Mouse (Mus musculus): ENCODE data around the gene Car12. TPM values are rescaled to one million over a fixed set of nuclear protein-coding genes. Genes with fewer than 3 reads are reported as not detected.

Car12 gene
- total RNA-seq, 1 experiment: 2.1 TPM

DNA sequence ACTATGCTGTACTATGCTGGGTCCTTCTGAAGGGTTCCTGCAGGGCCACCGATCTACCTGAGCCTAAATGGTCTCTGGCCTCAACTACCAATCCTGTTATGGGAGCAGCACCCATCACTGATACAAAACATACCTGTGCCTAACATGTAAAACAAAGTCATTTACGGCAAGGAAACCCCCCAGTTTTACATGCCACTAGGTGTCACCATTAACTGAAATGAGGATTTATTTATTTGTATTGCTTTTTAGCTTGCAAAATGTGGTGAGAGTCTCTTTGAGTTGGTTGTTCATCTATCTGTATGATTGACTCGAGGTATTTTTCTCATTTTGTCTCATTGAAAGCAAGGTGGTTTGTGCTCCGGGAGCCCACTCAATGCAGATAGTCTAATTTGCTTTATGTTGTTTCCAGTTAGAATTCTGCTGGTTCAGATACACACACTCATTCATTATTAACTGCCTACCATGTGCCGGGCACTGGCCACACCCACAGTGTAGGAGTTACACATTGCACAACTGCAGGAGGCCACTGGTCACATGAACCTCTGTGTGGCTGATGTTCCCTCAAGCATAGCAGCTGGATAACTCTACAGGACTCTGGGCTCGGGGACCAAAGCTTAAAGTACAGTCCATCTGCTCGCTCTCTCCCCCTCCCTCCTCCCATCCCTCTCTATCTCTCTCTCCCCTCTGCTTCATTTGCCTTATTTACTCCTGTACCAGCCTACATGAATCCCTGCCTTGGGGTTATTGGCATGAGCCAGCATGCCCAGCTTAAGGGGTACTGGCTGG is 15.9 kb upstream of the Car12 start:
- in situ Hi-C loops (cut with MboI; ENCODE audit: low sequenced_read_pairs in 2 of 2, unreplicated experiment in 2 of 2): no loop called here
- no peak for DNase-seq (ENCODE audit: low read depth, low spot score)
- TF ChIP-seq ZC3H11A (IDR thresholded peaks at IDR 0.05; ENCODE audit: borderline replicate concordance, low read depth, low read length) (no peak), HCFC1 (IDR thresholded peaks at IDR 0.05; ENCODE audit: borderline replicate concordance, insufficient read depth, low read length) (no peak), CHD2 (IDR thresholded peaks at IDR 0.05; ENCODE audit: low read depth, low read length) (no peak), ZNF384 (IDR thresholded peaks at IDR 0.05; ENCODE audit: low read depth, low read length) (no peak), MAFK (IDR thresholded peaks at IDR 0.05; ENCODE audit: insufficient read depth, low read depth, low read length) (no peak)
- no peaks in the 10 kb centered on the region for H3K36me3 ChIP-seq (ENCODE audit: control insufficient read depth, insufficient read depth, low read length, poor library complexity, severe bottlenecking)
- no peak overlapping the region for H3K9ac ChIP-seq (ENCODE audit: insufficient read depth, low read depth, low read length, poor library complexity, severe bottlenecking)
- no peaks in the 10 kb centered on the region for H3K9me3 ChIP-seq (ENCODE audit: control insufficient read depth, insufficient read depth, low read depth, low read length)
- peaks cover 5 to 6% of the 10 kb centered on the region in 2 experiments; a peak in 2 of 4 replicates for H3K4me1 ChIP-seq (ENCODE audit: control insufficient read depth in 2 of 2, insufficient read depth in 2 of 2, low read length in 2 of 2, poor library complexity in 1 of 2)
- H3K4me3 ChIP-seq (ENCODE audit: insufficient read depth in 1 of 2, low read depth in 1 of 2, low read length in 2 of 2, poor library complexity in 1 of 2, severe bottlenecking in 1 of 2): no peak overlapping the region
- H3K27ac ChIP-seq (ENCODE audit: insufficient read depth, low read depth, low read length, poor library complexity, severe bottlenecking): no peak overlapping the region

DNA sequence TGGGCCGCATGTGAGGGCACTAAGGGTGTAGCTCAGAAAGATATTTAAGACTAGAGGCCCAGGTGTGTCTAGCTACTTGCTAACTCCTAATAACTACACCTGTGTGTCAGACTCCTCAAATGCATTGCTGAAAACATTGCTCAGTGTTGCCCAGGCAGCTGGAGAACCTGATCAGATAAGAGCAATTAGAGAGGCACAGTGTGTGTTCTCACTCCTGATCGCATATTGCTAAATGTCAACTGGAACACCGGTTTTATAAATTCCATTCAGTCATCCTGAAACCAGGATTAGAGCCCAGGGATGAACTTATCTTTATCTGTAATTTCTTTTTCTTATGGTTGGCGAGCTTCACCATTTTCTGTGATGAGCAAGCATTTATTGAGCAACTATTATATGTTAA is 13.7 kb upstream of the Car12 start:
- peaks cover 5 to 6% of the 10 kb centered on the region in 2 experiments; a peak in 2 of 4 replicates for H3K4me1 ChIP-seq (ENCODE audit: control insufficient read depth in 2 of 2, insufficient read depth in 2 of 2, low read length in 2 of 2, poor library complexity in 1 of 2)
- H3K27ac ChIP-seq (ENCODE audit: insufficient read depth, low read depth, low read length, poor library complexity, severe bottlenecking): no peak overlapping the region
- no peaks in the 10 kb centered on the region for H3K36me3 ChIP-seq (ENCODE audit: control insufficient read depth, insufficient read depth, low read length, poor library complexity, severe bottlenecking)
- H3K9ac ChIP-seq (ENCODE audit: insufficient read depth, low read depth, low read length, poor library complexity, severe bottlenecking): no peak overlapping the region
- H3K4me3 ChIP-seq (ENCODE audit: insufficient read depth in 1 of 2, low read depth in 1 of 2, low read length in 2 of 2, poor library complexity in 1 of 2, severe bottlenecking in 1 of 2): no peak overlapping the region
- TF ChIP-seq CHD2 (IDR thresholded peaks at IDR 0.05; ENCODE audit: low read depth, low read length) (no peak), ZC3H11A (IDR thresholded peaks at IDR 0.05; ENCODE audit: borderline replicate concordance, low read depth, low read length) (no peak), ZNF384 (IDR thresholded peaks at IDR 0.05; ENCODE audit: low read depth, low read length) (no peak), MAFK (IDR thresholded peaks at IDR 0.05; ENCODE audit: insufficient read depth, low read depth, low read length) (no peak), HCFC1 (IDR thresholded peaks at IDR 0.05; ENCODE audit: borderline replicate concordance, insufficient read depth, low read length) (no peak)
- no peak for DNase-seq (ENCODE audit: low read depth, low spot score)
- H3K9me3 ChIP-seq (ENCODE audit: control insufficient read depth, insufficient read depth, low read depth, low read length): no peaks in the 10 kb centered on the region
- in situ Hi-C loops (cut with MboI; ENCODE audit: low sequenced_read_pairs in 2 of 2, unreplicated experiment in 2 of 2): no loop called here

DNA sequence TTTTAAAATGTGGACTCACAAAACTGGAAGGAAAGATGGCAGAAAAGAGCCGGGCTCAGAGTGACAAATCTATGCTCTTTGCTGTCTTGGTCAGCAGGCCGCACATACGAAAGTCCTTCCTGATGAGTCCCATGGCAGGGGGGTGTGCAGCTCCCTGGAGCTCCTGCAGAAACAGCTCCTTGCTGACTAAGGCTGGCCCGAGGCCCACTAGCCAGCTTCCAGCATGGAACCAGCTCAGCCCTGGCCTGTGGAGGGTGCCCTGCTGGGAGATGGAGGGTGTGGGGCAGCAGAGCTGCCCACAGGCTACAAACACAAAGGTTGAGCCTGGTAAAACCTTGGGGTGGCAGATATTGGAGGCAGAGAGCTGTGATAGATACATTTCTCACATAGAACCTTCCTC is 10.5 kb upstream of the Car12 start:
- H3K27ac ChIP-seq (ENCODE audit: insufficient read depth, low read depth, low read length, poor library complexity, severe bottlenecking): no peak overlapping the region
- TF ChIP-seq HCFC1 (IDR thresholded peaks at IDR 0.05; ENCODE audit: borderline replicate concordance, insufficient read depth, low read length) (no peak), ZC3H11A (IDR thresholded peaks at IDR 0.05; ENCODE audit: borderline replicate concordance, low read depth, low read length) (no peak), ZNF384 (IDR thresholded peaks at IDR 0.05; ENCODE audit: low read depth, low read length) (no peak), MAFK (IDR thresholded peaks at IDR 0.05; ENCODE audit: insufficient read depth, low read depth, low read length) (no peak), CHD2 (IDR thresholded peaks at IDR 0.05; ENCODE audit: low read depth, low read length) (no peak)

DNA sequence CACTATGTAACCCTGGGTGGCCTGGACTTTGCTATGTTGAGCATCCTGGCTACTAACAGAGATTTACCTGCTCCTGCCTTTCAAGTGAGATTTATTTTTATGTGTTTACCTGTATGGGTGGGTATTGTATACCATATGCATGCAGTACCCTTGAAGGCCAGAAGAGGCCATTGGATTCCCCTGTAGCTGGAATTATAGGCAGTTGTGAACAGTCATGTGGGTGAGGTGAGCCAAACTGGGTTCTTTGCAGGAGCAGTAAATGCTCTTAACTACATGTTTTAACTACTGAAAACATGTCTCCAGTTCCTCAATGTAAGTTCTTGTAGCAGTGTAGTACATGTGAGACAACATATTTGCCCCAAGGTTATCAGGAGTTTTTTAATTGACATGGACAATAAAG is 8.1 kb upstream of the Car12 start:
- TF ChIP-seq HCFC1 (IDR thresholded peaks at IDR 0.05; ENCODE audit: borderline replicate concordance, insufficient read depth, low read length) (no peak), ZC3H11A (IDR thresholded peaks at IDR 0.05; ENCODE audit: borderline replicate concordance, low read depth, low read length) (no peak), ZNF384 (IDR thresholded peaks at IDR 0.05; ENCODE audit: low read depth, low read length) (no peak), MAFK (IDR thresholded peaks at IDR 0.05; ENCODE audit: insufficient read depth, low read depth, low read length) (no peak), CHD2 (IDR thresholded peaks at IDR 0.05; ENCODE audit: low read depth, low read length) (no peak)
- H3K4me1 ChIP-seq (ENCODE audit: control insufficient read depth in 2 of 2, insufficient read depth in 2 of 2, low read length in 2 of 2, poor library complexity in 1 of 2): peaks cover 5 to 6% of the 10 kb centered on the region in 2 experiments; a peak in 2 of 4 replicates
- no peak overlapping the region for H3K27ac ChIP-seq (ENCODE audit: insufficient read depth, low read depth, low read length, poor library complexity, severe bottlenecking)
- H3K9ac ChIP-seq (ENCODE audit: insufficient read depth, low read depth, low read length, poor library complexity, severe bottlenecking): no peak overlapping the region
- no peak overlapping the region for H3K4me3 ChIP-seq (ENCODE audit: insufficient read depth in 1 of 2, low read depth in 1 of 2, low read length in 2 of 2, poor library complexity in 1 of 2, severe bottlenecking in 1 of 2)
- in situ Hi-C loops (cut with MboI; ENCODE audit: low sequenced_read_pairs in 2 of 2, unreplicated experiment in 2 of 2): no loop called here
- no peak for DNase-seq (ENCODE audit: low read depth, low spot score)
- H3K9me3 ChIP-seq (ENCODE audit: control insufficient read depth, insufficient read depth, low read depth, low read length): no peaks in the 10 kb centered on the region
- H3K36me3 ChIP-seq (ENCODE audit: control insufficient read depth, insufficient read depth, low read length, poor library complexity, severe bottlenecking): no peaks in the 10 kb centered on the region

More for the DNA sequence above, 10.5 kb upstream of the Car12 start:
- Histone ChIP-seq H3K9ac (ENCODE audit: insufficient read depth, low read depth, low read length, poor library complexity, severe bottlenecking) (no peak overlapping the region), H3K4me3 (ENCODE audit: insufficient read depth in 1 of 2, low read depth in 1 of 2, low read length in 2 of 2, poor library complexity in 1 of 2, severe bottlenecking in 1 of 2) (no peak overlapping the region), H3K4me1 (ENCODE audit: control insufficient read depth in 2 of 2, insufficient read depth in 2 of 2, low read length in 2 of 2, poor library complexity in 1 of 2) (peaks cover 5 to 6% of the 10 kb centered on the region in 2 experiments; a peak in 2 of 4 replicates), H3K9me3 (ENCODE audit: control insufficient read depth, insufficient read depth, low read depth, low read length) (no peaks in the 10 kb centered on the region), H3K36me3 (ENCODE audit: control insufficient read depth, insufficient read depth, low read length, poor library complexity, severe bottlenecking) (no peaks in the 10 kb centered on the region)
- in situ Hi-C loops (cut with MboI; ENCODE audit: low sequenced_read_pairs in 2 of 2, unreplicated experiment in 2 of 2): no loop called here
- DNase-seq (ENCODE audit: low read depth, low spot score): no peak

All from ES-E14 (cell line).